Mouse (Mus musculus): ENCODE results near the gene Cfap161.

DNA sequence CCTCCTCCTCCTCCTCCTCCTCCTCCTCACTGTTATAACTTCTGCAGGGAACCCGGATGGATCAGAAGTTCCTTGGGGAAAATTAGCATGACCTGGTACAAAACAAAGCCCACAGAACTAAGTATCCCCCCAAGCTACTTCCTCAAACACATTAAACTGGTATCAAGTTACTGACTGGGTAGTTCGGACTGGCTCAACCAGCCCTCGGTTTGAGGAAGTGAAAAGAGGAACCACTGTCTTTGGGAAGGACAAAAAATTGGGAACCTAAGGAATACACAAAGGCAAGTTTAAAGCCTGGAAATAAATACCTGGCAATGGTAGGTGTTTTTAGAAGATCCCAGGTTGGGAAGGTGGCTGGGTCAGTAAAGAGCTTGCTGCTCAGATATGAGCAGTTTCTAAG is 15.0 kb upstream of the Cfap161 start:
- TF ChIP-seq POLR2A (IDR thresholded peaks at IDR 0.05; ENCODE audit: insufficient read depth, low read length) (no peak), EP300 (IDR thresholded peaks at IDR 0.05; ENCODE audit: insufficient read depth, low read depth, low read length) (no peak), CTCF (IDR thresholded peaks at IDR 0.05; ENCODE audit: low read depth, low read length) (no peak)
